Mouse (Mus musculus): ENCODE data around the gene Inppl1. TPM values are rescaled to one million over a fixed set of nuclear protein-coding genes. Genes with fewer than 3 reads are reported as not detected.

Gene Inppl1
- total RNA-seq, 2 experiments from 2014 or later = 184 to 200 TPM

GRCm38 (mm10) chr7:101847934-101848333 lies 9.9 kb upstream of the Inppl1 start:
- no peak for DNase-seq

GRCm38 (mm10) chr7:101844186-101844585 lies 6.2 kb upstream of the Inppl1 start:
- DNase-seq = no peak

GRCm38 (mm10) chr7:101837154-101837605 lies 849 bp downstream of the Inppl1 start:
- DNase-seq = peak in 1 of 2 experiments; percentile 70

DNA sequence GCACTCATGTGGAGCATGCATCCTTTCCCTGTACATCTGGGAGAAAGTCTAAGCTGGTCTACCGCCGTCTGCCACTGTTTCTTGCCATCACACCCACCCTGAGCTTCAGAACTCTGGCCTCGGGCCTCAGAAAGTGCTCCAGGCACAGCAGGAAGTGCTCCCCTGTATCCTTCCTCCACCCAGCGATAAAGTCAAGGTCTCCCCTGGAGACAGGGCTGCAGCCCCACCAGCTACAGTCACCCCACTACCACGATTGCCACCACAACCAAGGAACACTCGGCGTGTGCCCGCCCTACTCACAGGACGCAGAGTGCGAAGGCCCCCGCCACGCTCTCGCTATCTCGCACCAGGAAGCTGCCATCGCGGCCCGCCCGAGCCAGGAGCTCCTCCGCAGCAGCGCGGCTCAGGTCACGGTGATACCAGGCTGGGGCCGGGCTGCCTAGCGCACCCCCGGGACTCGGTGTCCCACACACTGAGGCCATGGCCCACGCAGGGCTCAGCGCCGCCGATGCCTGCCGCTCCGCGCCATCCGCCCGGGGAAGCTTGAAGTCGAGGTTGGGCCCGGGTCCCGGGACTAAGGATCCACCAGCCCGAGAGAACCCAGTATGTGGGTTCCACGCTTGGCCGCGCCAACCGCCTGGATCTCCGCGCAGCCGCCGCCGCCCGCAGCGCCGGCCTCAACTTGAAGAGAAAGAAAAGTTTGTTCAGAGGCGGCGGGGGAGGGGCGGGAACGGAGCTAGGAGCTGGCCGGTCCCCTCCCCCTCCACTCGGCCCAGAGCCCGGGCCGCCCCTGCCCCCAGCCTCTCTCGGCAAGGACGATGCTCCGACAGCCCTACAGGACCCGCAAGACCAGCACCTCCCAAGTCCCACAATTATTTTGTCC lies 1.5 kb downstream of the Inppl1 start:
- peak; percentile 65 to 77 for DNase-seq

- DNase-seq = peak in 1 of 2 experiments; percentile 29
These were observed 2.4 kb downstream of the Inppl1 start for GRCm38 (mm10) chr7:101835457-101836109.

DNA sequence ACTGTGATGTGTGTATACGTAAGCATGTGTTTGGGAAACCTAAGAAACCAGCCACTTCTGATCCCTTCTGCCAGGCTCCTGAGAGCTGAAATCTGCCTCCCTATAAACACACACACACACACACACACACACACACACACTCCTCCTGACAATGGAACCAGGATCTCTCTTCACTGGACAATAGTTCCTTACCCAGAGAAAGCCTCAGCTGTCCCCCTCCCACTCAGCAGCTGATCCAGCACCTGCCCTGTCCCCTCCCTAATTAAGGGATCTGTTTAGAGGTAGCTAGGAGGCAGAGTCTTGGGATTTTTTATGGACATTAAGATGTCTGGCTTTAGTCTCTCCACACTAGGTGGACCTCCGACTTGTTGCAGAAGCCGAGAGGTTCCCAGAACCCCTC lies 3.1 kb downstream of the Inppl1 start:
- DNase-seq = no peak

- DNase-seq = peak in 1 of 2 experiments; percentile 34
These were observed 4.0 kb downstream of the Inppl1 start for GRCm38 (mm10) chr7:101833916-101834584.

DNA sequence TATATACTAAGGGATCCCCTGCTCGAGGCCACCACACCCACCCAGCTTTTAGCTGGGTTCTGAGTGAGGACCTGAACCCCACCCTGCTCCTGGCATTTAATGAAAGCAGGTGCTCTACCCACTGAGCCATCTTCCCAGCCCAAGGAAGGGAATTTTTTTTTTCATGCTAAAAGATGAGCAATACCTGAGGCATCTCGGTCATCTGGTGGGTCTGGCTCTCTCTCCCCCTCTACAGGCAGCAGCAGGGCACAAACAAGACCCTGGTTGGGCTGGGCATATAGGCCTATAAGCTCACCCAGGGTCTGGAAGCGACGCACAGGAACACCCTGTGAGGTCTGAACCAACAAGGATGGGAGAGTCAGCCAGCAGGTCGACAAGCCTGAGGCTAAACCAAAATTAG lies 4.7 kb downstream of the Inppl1 start:
- DNase-seq = no peak

DNA sequence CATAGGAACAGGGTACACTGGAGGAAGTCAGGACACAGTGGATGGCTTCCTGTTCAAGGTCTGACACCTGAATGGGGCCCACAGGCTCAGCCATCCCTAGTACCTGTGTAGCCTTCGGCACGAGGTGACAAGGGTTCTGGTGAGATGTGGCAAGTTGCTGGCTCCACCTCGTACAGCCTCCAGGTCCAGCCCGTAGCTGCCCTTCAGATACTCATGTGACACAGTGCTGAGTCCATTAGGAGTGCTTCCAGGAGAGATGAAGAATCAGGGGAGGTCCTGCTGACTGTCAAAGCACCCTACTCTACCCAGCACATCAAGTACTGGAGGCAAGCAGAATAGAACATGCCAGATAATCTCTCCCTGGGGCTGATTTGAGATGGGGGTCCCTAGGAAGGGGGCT lies 5.7 kb downstream of the Inppl1 start:
- no peak for DNase-seq

DNA sequence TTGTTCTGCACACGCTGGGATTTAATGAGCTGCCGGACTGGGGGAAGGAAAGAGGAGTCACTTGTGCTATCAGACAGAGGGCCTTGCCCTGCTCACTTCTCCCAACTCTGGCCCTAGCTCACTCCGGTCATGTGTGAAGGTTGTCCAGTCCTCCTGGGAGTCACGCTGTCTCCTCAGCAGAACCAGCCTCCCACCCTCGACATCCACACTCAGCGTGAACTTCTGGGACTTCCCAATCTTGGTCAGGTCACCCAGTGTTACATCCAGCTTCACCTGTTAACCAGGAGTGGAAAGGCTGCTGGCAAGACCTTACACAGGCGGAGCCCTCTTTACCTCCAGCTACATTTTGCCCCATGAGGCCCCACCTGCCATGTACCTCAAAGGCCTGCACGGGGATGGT lies 6.6 kb downstream of the Inppl1 start:
- no peak for DNase-seq

- no peak for DNase-seq
These were observed 7.7 kb downstream of the Inppl1 start for GRCm38 (mm10) chr7:101830373-101830772.

GRCm38 (mm10) chr7:101823758-101824630 lies 14.0 kb downstream of the Inppl1 start:
- DNase-seq = no peak

- DNase-seq = no peak
These were observed 14.9 kb downstream of the Inppl1 start for GRCm38 (mm10) chr7:101822836-101823757.

DNA sequence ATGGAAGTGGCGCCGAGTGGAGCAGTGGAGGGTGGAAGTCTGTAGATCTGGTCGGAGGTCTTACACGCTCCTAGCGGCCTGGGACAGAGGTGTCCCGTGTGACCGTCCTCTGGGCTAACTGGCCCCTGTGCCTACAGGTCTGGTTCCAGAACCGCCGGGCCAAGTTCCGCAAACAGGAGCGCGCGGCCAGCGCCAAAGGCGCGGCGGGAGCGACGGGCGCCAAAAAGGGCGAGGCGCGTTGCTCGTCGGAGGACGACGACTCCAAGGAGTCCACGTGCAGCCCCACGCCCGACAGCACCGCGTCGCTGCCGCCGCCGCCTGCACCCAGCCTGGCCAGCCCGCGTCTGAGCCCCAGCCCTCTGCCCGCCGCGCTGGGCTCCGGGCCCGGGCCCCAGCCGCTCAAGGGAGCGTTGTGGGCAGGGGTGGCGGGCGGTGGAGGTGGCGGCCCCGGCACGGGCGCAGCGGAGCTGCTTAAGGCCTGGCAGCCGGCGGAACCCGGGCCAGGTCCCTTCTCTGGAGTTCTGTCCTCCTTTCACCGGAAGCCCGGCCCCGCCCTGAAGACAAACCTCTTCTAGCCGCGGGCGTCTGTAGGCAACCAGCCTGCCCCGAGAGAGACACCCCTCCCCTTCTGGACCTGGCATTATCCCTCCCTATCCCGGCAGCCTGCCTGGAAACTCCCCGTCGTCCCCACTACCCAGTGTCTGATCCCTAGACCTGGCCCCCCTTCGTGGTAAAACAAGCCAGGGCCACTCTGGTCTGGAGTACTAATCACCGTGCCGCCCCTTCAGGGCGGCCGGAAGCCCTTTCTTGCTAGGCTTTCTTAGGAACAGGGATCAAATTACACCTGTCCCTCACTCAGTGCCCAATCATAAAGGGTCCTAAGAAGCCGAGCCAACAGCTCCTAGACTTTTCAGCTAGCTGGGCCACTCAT lies 16.2 kb downstream of the Inppl1 start:
- DNase-seq = peak; percentile 74 to 81

- no peak for DNase-seq
These were observed 17.6 kb downstream of the Inppl1 start for GRCm38 (mm10) chr7:101820295-101821030.

- no peak for DNase-seq
These were observed 20.1 kb downstream of the Inppl1 start, which contains the start of gene Phox2a for GRCm38 (mm10) chr7:101817861-101818401. Phox2a (plus strand) TSS chr7:101818313.

DNA sequence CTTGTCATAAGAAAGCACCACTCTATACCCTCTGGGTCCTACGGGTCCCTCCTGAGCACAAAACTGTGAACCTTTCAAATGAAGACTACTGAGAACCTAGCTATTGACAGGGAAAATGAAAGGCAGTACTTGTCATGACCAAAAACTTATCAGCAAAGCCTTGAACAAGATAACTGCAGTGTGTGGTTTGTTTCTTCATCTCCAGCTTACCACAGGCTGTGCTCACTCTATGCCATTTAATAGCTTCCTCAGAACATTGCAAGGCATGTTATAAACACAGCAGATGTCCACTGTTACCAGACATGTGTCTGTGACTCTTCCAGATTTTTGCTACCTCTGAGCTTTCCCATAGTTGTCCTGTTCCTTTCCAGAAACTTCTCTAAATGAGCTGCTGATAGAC lies 61.0 kb downstream of the Inppl1 start:
- no peak for DNase-seq

- DNase-seq = no peak
These were observed 65.3 kb downstream of the Inppl1 start for GRCm38 (mm10) chr7:101772687-101773086.
